Mouse (Mus musculus): Measurements from ENCODE around the gene Myo16. TPM values are rescaled to one million over a fixed set of nuclear protein-coding genes. Genes with fewer than 3 reads are reported as not detected.

Myo16 gene
- polyA plus RNA-seq, 1 experiment: 2.4 TPM

DNA sequence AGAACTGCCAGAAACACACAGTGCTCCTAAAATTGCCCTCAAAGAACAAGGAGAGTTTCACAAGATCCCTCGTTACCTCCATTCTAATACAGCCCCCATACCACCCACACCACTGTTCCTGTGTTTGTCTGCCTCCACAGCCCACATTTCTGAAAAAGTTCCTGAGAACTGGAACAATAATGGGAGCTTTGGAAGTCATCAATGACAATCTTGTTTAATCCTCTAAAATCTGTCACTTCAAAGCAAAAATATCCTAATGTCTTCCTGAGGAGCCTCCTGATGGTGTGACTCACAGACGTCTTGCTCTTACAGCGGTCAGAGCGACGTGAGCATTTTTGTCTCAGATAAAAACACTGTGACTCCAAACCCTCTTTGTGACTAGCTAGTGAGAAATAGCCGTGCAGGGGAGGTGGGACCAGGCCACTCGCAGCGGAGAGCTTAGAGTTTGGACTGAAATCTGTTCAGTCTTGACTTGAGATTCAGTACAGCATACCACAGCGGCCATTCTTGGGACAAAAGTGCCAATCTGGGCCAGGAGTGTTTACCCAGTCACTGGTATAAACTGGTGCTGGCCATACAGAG is 394.4 kb downstream of the Myo16 start:
- no peak for DNase-seq (ENCODE audit: low read depth)

DNA sequence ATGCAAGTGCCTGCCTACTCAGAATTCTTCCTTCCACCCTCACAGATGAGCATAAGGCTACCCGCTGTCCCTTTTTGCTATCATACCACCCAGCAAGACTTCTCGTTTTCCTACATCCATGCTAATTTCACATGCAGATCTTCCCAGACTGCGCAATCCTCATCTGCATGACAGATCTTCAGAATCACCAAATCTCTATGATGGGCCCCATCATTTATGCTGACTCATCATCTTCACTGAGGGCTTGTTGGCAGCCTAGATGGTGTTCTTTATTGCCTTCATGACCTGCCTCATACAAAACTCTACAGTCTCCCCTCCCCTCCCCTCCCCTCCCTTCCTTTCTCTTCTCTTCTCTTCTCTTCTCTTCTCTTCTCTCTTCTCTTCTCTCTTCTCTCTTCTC is 395.7 kb downstream of the Myo16 start:
- no peak for DNase-seq (ENCODE audit: low read depth)

DNA sequence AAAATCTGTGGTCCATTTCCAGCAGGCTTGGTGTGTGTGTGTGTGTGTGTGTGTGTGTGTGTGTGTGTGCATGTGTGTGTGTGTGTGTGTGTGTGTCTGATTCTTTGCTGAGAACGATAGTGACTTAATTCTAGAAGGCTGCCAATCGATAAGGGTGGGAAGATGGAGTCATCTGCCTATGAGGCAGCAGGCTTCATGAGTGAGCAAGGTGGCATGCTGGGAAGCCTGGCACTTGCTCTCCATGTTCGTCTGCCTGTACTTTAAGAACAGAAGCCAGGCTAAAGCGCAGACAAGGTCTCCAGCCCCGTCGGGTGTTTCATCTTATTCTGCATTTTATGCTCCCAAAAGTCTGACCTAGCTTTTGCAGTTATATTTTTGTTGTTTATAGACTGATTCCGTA is 404.2 kb downstream of the Myo16 start:
- no peak for DNase-seq (ENCODE audit: low read depth)

DNA sequence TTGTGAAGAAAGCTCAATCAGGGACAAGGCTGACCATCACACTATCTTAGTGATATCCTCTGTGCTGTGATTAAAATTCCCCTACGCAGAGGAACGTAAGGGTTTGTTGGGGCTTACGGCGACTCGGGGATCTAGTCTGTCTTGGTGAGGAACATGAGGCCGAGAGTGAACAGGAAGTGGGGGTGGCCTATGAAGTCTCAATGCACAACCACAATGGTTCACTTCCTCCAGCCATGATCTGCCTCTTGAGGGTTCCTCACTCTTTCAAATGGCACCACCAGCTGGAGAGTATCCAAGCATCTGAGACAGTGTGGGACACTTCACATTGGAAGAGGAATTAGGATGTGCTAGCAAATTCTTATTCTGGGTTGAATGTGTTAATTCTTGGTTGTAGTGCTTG is 405.8 kb downstream of the Myo16 start:
- DNase-seq (ENCODE audit: low read depth): no peak

DNA sequence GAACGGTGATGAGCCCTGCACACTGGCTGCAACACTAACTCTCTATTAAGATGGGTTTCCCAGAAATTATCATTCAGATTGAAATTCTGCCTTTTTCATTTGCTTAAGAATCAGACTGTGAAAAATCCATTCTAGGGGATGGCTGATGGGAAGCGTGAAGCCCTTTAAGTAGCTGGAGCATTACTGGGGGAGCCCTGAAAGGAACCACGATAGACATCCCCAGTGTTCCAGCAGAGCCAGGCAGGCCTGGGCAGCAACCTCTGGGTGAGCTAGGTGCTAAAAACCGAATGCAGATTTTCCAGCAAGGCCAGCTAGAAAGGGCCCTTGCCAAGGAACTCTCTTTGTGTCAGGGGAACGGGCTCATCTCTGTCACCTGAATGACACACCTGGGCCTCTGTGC is 407.9 kb downstream of the Myo16 start:
- DNase-seq (ENCODE audit: low read depth): no peak

DNA sequence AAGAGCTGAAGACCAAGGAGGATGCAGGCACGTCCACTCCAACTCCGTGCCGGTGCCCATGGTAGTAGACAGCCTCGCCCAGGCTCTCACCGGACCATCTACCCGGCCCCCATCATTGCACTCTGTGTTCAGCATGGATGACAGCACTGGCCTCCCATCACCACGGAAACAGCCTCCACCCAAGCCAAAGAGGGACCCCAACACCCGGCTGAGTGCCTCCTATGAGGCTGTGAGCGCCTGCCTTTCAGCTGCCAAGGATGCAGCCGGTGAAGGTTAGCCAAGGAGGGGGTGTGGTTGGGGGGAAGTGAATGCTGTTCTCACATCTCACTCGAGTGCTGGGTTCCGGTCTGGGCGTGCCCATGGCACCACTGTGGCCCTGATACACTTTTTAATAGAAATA is 408.3 kb downstream of the Myo16 start:
- no peak for DNase-seq (ENCODE audit: low read depth)

DNA sequence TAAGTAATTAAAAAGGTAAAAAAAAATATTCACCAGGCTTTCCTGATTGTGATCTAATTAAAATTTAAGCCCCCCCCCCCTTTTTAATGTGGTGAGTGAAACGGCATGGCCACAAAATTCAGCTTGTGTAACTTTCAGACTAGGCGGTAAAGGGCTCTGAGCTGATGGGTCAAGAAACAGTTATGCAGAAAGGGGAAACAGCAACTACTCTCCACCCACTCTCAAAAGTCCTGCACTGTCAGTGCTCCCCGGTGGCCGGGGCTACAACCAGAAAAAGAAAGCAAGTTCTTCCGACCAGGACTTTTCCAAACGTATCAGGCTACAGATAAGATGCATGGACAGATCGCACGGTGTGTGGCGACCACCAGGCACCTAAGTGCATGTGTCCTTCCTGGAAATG is 408.9 kb downstream of the Myo16 start:
- DNase-seq (ENCODE audit: low read depth): no peak

DNA sequence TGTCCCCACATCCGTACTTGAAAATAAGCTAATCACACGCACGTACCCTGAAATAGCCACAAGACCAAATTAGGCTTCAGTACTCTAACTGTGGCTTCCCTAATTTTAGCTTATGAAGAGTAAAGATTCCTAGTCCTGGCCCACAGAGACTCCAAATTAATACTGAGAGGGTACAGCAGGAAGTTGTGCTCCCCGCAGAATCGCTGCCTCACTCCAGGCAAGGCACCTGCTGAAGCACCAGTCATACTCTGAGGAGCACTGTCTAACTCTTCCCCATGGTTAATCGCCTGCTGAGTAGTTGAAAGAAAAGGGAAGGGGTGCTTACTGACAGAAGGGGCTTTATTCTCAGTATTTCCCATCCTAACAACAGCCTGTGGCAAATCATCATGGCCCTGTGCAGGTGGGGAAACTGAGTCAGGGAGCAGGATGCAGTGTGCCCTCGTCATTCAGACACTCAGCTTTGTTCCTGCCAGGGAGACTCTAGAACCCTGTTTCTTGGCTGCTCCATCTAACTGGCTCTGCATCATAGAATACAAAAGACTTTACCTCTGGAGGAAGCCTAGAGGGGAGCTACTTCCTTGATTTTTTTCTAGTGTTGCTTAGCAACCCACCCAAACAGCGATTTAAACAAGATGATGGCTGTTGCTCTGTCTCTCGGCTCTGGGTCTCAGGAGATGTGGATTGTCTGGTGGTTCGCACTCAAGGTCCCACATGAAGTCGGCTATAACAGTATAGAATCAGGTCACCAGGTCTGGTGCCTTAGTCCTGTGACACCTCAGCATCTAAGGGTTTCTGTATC is 411.7 kb downstream of the Myo16 start:
- no peak for DNase-seq (ENCODE audit: low read depth)

DNA sequence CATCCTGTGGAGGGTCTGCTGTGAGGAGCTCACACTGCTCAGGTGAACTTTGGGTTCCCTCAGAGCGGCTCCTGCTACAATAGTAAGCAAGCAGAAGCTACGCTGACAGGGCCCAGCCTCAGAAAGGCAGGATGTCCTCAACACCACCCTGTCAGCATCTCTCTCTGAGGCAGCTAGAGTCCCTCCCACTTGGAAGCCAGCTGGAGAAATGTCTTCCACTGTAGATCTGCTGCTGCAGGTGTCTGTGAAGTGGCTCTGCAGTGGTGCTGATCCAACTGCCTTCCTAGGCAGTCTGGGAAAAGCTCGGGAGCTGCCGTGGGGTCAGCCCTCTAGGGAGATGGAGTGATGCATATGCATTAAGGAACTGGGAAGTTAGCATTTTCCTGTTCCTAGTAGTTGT is 414.7 kb downstream of the Myo16 start:
- DNase-seq (ENCODE audit: low read depth): no peak

DNA sequence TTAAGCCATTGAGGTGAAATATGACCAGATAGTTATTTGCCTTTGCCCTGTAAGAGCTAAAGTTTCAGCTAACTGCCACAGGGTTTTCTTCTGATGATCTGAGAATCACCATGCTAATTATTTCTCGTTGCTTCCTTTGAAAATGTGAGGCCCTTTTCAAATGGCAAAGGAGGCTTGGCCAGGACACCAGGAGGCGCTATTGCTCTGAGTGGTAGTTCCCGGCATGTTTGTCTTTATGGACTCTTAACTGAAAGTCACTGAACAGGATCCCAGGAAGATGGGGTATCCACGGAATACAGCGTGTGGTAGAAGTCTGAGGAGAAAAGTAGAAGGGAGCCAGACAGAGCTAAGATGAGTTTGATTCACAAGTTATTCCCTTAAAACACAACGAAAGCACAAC is 420.4 kb downstream of the Myo16 start:
- peak; percentile 12 for DNase-seq (ENCODE audit: low read depth)

DNA sequence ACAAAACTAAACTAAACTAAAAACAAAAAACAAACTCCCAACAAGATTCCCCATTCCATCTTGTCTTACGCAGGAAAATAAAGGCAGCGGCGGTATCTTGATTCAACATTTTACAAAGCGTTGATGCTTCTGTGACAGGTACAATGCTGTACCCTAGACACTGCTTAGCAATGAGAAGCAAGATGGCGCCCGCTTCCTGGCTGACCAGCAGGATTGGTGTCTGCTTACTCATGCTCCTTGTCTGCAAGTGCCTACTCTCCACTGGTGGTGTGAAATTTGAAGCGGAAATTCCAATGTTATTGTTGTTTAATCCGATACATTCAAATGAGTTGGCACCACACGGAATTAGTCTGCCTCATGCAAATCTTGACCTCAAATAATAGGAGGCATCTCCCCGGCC is 421.5 kb downstream of the Myo16 start:
- no peak for DNase-seq (ENCODE audit: low read depth)

DNA sequence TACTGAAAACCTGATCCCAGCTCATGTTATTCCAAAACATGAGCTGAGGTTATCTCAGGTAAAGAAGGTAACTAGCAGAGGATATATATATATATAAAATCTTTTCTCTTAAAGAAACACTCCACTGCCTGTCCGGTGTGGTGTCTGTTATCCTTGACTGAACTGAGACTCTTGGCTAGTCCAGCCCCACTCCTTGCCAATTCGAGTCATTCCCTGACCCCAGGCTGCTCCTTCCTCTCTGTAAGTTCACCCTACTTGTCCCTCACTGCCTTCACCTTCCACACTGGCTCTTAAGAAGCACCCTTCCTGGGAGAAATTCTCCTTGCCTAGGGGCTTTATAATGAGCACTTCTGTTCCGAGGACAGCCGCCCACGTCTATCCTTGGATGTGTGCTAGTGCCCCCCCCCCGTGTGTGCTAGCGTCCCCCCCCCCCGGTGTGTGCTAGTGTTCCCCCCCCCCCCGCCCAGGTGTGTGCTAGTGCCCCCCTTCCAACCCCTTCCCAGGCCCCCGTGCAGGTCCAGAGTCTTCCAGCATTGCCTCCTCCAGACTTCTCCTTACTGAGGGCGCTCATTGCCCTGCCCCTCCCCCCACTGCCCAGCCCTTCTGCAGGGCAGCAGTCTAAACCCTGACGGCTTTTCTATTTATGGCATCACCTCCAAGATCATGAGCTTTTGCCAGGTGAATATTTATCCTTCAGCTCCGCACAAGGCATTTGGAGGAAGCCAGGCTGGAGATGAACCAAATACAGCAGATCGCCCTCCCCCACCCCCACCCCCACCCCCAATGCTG is 433.4 kb downstream of the Myo16 start:
- no peak for DNase-seq (ENCODE audit: low read depth)

DNA sequence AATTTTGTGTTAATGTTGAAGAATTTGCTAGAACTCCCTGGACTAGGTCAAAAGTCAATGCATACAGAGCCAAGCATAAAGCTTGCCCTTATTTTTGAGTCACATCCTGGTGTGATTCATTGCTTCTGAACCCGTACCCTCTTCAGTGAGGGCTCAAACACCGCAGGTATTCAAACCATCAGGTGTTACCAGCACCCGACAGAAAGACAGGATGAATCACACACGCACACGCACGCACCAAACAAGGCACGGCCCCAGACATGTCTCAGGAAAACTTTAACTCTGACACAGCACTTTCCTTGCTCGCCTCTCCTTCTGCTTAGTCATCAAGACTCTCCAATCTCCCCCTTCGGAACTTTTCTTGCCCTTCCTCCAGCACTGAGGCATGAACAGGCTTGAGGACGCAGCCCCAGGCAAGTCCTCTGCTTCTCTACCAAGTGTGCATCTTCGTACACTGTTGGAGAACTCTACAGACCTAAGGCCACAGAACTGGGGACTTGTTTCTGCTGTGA is 435.8 kb downstream of the Myo16 start:
- DNase-seq (ENCODE audit: low read depth): no peak

DNA sequence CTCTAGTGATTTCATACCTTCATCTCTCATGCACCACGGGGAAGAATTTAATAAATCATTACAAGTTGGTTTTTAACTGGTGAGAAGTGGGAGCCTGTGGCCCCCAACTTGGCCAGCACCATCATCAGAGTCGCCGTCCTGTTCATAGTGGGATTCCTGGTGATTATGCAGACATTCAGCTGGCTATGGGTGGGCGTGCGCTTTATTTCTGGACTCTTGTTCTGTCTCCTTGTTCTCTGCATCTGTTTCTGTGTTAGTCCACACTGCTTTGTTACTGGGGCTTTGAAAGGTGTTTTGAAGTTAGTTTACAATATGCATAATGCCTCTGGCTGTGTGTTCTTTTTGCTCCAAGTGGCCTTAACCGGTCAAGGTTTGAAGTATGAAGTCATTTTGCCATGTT is 439.2 kb downstream of the Myo16 start:
- DNase-seq (ENCODE audit: low read depth): no peak

DNA sequence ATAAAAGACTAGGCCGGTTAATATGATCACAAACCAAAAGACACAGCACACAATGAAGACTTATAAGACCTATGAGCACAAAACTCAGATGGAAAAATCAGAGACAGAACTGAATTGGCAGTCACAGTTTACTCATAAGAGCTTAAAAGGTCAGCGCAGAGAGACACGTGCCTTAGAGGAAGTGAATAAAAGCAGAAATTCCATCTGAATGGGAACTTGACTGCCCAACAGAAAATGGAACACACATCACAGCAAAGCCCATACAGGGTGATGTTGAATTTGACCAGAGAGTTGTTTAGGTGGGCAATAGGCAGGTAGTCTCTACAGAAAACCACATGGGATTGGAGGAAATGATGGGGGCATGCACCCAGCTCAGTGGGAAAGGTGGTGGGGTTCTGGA is 442.6 kb downstream of the Myo16 start:
- DNase-seq (ENCODE audit: low read depth): no peak

DNA sequence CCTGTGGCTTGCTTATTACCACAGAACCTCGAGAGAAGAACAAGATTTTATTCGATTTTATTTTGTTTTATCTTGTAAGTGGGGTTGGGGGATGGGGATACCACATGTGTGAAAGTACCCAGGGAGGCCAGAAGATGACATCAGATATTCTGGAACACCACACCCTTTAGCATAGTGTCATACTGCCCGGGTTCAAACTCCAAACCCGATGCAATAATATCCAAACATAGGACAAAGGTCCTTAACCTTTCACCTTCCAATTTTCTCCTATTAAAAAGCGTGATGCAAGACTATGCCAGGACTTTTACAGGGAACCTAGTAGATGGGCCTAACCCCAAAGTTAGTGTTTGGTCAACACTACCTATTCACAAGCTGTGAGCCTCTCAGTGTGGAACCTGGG is 443.9 kb downstream of the Myo16 start:
- no peak for DNase-seq (ENCODE audit: low read depth)

DNA sequence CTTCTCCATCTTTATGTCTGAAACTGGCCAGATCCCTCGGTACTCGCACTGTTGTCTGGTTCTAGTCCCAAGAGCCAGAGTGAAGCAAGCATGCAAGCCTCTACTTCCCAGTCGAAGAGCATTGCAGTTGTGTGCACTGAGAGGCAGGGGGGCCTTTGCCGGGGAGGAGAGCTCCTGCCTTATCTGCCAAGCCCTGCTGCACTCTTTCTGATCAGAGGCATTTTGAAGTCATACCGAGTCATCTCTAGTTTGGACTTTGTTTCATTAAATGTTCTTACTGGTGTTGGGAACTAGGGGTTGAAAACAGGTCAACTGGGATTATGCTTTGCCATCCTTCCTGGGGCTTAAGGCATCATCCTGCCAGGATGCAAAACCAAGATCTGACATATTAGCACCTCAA is 445.2 kb downstream of the Myo16 start:
- no peak for DNase-seq (ENCODE audit: low read depth)

DNA sequence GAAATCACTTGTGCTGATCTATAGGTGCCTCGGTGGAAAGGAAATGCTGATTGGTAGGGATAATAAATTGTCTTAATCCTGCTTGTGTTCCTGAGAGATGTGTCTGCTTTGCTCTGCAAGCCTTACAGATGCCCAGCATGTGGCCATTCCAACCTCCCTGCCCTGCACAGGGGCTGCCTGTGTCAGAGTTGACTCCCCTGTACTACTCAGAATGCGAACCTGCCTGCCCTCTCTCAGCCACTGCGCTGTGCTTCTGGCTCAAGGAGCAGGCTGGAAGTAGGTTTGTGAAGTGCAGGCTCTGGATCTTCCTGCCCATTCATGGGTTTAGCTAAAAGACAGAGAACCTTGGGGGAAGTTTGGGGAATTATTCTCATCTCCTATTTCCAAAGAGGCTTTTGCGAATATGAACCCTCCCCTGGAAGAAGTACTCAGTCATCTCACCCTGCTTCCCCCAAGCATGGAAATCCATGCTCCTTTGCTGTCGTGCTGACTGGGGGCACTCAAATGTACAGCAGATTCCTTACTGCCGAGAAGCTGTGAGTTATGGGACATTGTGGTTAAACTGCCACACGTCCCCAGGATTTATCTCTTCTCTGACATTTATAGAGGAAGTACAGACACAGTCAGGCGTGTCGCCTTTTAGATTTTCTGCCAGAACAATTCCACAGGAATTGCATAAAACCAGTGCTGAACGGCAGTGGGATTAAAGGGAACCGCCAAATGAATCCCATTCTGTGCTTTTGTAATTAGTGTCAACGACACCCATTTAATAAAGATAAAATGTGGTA is 452.5 kb downstream of the Myo16 start:
- DNase-seq (ENCODE audit: low read depth): no peak

DNA sequence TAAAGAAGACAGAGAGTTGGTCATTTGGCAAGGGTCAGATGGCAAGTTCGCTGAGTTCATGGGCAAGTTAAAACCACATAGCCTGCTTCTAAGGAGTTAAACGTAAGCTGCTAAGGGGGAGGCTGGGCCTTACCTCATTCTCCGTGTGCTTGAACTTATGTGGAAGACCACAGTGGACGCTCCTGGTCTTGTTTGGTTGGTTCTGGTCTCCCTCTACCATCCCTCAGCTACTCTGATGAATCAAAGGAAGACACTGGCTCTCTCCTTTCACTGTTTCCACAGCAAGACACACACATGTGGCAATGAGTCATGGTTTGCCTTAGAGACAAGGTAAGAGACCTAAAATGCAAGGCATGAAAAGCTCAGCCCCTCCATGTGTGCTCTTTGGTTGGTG is 453.1 kb downstream of the Myo16 start:
- DNase-seq (ENCODE audit: low read depth): no peak

DNA sequence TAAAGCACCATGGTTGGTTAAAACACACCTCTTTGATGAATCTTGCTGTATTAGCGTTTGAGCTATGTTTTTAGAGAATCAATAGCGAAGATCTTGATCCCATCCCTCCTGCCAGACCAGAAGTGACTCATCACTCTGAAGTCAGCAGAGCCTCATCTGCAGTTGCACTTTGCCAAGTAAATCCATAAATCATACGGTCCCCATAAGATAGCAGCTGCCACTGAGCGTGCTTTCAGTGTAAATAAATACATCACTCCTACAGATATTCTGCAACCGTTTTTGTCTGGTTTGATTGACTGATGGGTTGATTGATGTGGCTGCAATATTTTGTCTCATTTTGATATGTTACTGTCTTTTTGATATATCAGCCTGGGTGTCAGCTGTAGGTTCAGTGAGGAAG is 457.9 kb downstream of the Myo16 start:
- no peak for DNase-seq (ENCODE audit: low read depth)

DNA sequence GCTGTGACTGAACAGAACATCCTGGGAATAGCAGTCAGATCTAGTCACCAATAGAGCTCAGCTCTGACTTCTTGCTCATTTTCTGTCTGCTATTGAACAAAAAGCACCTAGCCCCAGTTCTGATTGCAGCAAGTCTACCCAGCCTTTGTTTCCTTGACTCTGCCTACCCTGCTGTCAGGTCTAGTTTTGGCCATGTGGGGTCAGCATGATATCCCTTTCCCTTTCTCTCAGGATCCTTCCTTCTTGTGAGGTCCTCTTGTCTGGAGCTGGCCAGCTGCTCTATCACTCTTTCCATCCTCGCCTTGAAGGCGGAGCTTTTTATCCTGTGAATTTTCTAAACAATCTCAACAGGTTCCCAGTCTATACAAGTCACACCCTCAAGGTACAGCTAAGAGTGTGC is 459.7 kb downstream of the Myo16 start:
- DNase-seq (ENCODE audit: low read depth): no peak

DNA sequence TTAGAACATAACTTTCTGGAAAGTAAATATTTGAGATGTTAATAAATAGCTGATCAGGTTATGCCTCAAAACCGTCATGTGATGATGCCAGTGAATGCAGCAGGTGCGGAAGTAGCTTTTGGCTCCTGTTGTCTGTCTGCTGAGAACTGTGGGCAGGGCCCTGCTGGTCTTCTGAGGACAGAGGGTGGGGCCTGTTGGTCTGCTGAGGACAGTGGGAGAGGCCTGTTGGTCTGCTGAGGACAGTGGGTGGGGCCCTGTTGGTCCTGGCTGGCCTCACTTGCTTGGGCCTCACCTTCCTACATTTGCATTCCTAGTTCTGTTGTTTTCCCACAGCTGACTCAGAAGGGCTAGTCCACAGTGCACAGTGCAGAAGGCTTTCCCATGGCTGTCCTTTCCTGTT is 466.0 kb downstream of the Myo16 start:
- no peak for DNase-seq (ENCODE audit: low read depth)

All from gonadal fat pad, adult 2 months (tissue).